22 mouse cellular contexts compared by ENCODE assay signal in genomic region chr5:30636994-30637393, GRCm38 (mm10). TPM values are rescaled to one million over a fixed set of nuclear protein-coding genes. Genes with fewer than 3 reads are reported as not detected.
DNase-seq lines count a peak whose midpoint lies in the region; ATAC-seq lines count a peak whose summit lies in the region.
"Had no signal": no experiment of that assay in that cellular context is flagged by ENCODE, and none has a peak within 500 bp of the region (broad histone marks: within the 10 kb centered on the region; RNA-seq: fewer than 3 reads in every experiment).

No protein-coding gene starts in this region.

- peak; percentile 53 for DNase-seq in adrenal gland, postnatal 10 days
- DNase-seq in adrenal gland, postnatal 25 days = no peak
- no peak for DNase-seq in embryonic facial prominence, embryonic 10.5 days (ENCODE audit: low spot score)
- peak; percentile 61 for DNase-seq in testis, postnatal 10 days (ENCODE audit: low spot score)
- DNase-seq in testis, postnatal 14 days (ENCODE audit: low spot score) = no peak
- DNase-seq in yolk sac, embryonic 10.5 days (ENCODE audit: low spot score) = no peak
- DNase-seq: cerebellum, adult 2 months; cerebellum, postnatal 25 days; gastrocnemius, adult 2 months; gastrocnemius, postnatal 25 days; heart, adult 11 months; heart, postnatal 36 days had no signal

- H3K9ac ChIP-seq in embryonic facial prominence, embryonic 15.5 days = no peak overlapping the region
- H3K9ac ChIP-seq: embryonic facial prominence, embryonic 13.5 days; heart, embryonic 13.5 days; hindbrain, embryonic 12.5 days had no signal

- H3K9me3 ChIP-seq in embryonic facial prominence, embryonic 15.5 days (replicated peaks) = no peaks in the 10 kb centered on the region
- H3K9me3 ChIP-seq in embryonic facial prominence, embryonic 10.5 days = no peaks in the 10 kb centered on the region
- H3K9me3 ChIP-seq: embryonic facial prominence, embryonic 13.5 days; heart, embryonic 13.5 days; hindbrain, embryonic 12.5 days had no signal

- WGBS in embryonic facial prominence, embryonic 15.5 days = 46% methylated on average over 7 of the region's 7 CpGs
- 48% methylated on average over 7 of the region's 7 CpGs for WGBS in embryonic facial prominence, embryonic 10.5 days

- H3K27me3 ChIP-seq in embryonic facial prominence, embryonic 15.5 days = no peaks in the 10 kb centered on the region
- 0 out of 2 replicates have a peak, but pooled peaks cover 10% of the 10 kb centered on the region for H3K27me3 ChIP-seq in embryonic facial prominence, embryonic 10.5 days (replicated peaks; ENCODE audit: low read depth, poor library complexity, severe bottlenecking)

- peak; percentile 47; the same call in 1 of the 2 replicates for ATAC-seq in embryonic facial prominence, embryonic 15.5 days (ENCODE audit: insufficient number of reproducible peaks, low FRiP score, low TSS enrichment, low read depth)
- ATAC-seq in granulocyte monocyte progenitor cell, adult 5-6 weeks (replicated peaks; ENCODE audit: poor library complexity, severe bottlenecking) = 0 out of 2 replicates have a peak, but pooled peaks have one; percentile 15
- ATAC-seq: forebrain, embryonic 14.5 days; hindbrain, embryonic 16.5 days; inflammation-experienced regulatory T-cells, adult 6 months; intestine, postnatal 0 days had no signal

- no peaks in the 10 kb centered on the region for H3K36me3 ChIP-seq in embryonic facial prominence, embryonic 15.5 days
- H3K36me3 ChIP-seq in embryonic facial prominence, embryonic 10.5 days (replicated peaks) = no peaks in the 10 kb centered on the region
- H3K36me3 ChIP-seq: embryonic facial prominence, embryonic 13.5 days; heart, embryonic 13.5 days; hindbrain, embryonic 12.5 days had no signal

- no peak overlapping the region for H3K4me2 ChIP-seq in embryonic facial prominence, embryonic 15.5 days (replicated peaks)
- H3K4me2 ChIP-seq: embryonic facial prominence, embryonic 13.5 days; heart, embryonic 13.5 days; hindbrain, embryonic 12.5 days had no signal

- H3K27ac ChIP-seq in embryonic facial prominence, embryonic 15.5 days (replicated peaks) = no peak overlapping the region
- H3K27ac ChIP-seq in embryonic facial prominence, embryonic 10.5 days (replicated peaks) = no peak overlapping the region
- H3K27ac ChIP-seq: embryonic facial prominence, embryonic 13.5 days; gastrocnemius, adult 2 months; heart, embryonic 13.5 days; hindbrain, embryonic 12.5 days had no signal

- H3K4me3 ChIP-seq in embryonic facial prominence, embryonic 15.5 days (replicated peaks) = no peak overlapping the region
- no peak overlapping the region for H3K4me3 ChIP-seq in embryonic facial prominence, embryonic 10.5 days
- H3K4me3 ChIP-seq: embryonic facial prominence, embryonic 13.5 days; gastrocnemius, adult 2 months; heart, embryonic 13.5 days; hindbrain, embryonic 12.5 days had no signal

- no peaks in the 10 kb centered on the region for H3K4me1 ChIP-seq in embryonic facial prominence, embryonic 15.5 days
- no peaks in the 10 kb centered on the region for H3K4me1 ChIP-seq in embryonic facial prominence, embryonic 10.5 days
- H3K4me1 ChIP-seq: embryonic facial prominence, embryonic 13.5 days; hindbrain, embryonic 12.5 days had no signal

RNA-seq across cellular contexts. Expression of gene Slc35f6, which starts 10.7 kb away (rescaled TPM):
- total RNA-seq in adrenal gland, postnatal 10 days (2021) = 10 to 100 TPM; 30.4 to 34.6 TPM
- 51.4 and 52.6 TPM in 2 replicates for total RNA-seq in adrenal gland, postnatal 25 days (2021)
- polyA plus RNA-seq in embryonic facial prominence, embryonic 15.5 days (2015; fragmentation: Nextera tagmentation; extraction: Ambion mirVana) = 30.2 and 30.3 TPM in 2 replicates
- 24.3 and 24.4 TPM in 2 replicates for polyA plus RNA-seq in embryonic facial prominence, embryonic 10.5 days (2016; fragmentation: Nextera tagmentation; extraction: Ambion mirVana)
- 11.8 and 15.4 TPM in 2 replicates for total RNA-seq in granulocyte monocyte progenitor cell, adult 5-6 weeks (2014; fragmentation: Nextera tagmentation)
- 2.8 and 6.6 TPM in 2 replicates for total RNA-seq in granulocyte monocyte progenitor cell, adult 5-6 weeks (2017)

RNA-seq across cellular contexts. Expression of gene Cenpa, which starts 29.6 kb away (rescaled TPM):
- 10 to 100 TPM; 38.0 to 54.0 TPM for total RNA-seq in adrenal gland, postnatal 10 days (2021)
- total RNA-seq in adrenal gland, postnatal 25 days (2021) = 15.1 and 19.2 TPM in 2 replicates
- polyA plus RNA-seq in embryonic facial prominence, embryonic 15.5 days (2015; fragmentation: Nextera tagmentation; extraction: Ambion mirVana) = 216 and 218 TPM in 2 replicates
- polyA plus RNA-seq in embryonic facial prominence, embryonic 10.5 days (2016; fragmentation: Nextera tagmentation; extraction: Ambion mirVana) = 458 and 467 TPM in 2 replicates
- total RNA-seq in granulocyte monocyte progenitor cell, adult 5-6 weeks (2014; fragmentation: Nextera tagmentation) = 78.6 and 110 TPM in 2 replicates
- 84.8 and 124 TPM in 2 replicates for total RNA-seq in granulocyte monocyte progenitor cell, adult 5-6 weeks (2017)

RNA-seq across cellular contexts. Expression of gene Kcnk3, which starts 49.0 kb away (rescaled TPM):
- 100 to 1,000 TPM; 549 to 558 TPM for total RNA-seq in adrenal gland, postnatal 10 days (2021)
- 1,220 and 1,477 TPM in 2 replicates for total RNA-seq in adrenal gland, postnatal 25 days (2021)
- polyA plus RNA-seq in embryonic facial prominence, embryonic 15.5 days (2015; fragmentation: Nextera tagmentation; extraction: Ambion mirVana) = 0.70 and 1.3 TPM in 2 replicates
- polyA plus RNA-seq in embryonic facial prominence, embryonic 10.5 days (2016; fragmentation: Nextera tagmentation; extraction: Ambion mirVana) = 0.26 and 0.35 TPM in 2 replicates
- total RNA-seq in granulocyte monocyte progenitor cell, adult 5-6 weeks (2014; fragmentation: Nextera tagmentation) = not detected in 2 replicates
- not detected in 2 replicates for total RNA-seq in granulocyte monocyte progenitor cell, adult 5-6 weeks (2017)
- polyA plus RNA-seq: C2C12 had no signal

Comparison
In these comparisons a context has a peak if more than half of its experiments do, and no peak if none do; other contexts are left out.
1. DNase-seq: peak in adrenal gland, postnatal 10 days (single experiment) and testis, postnatal 10 days (single experiment); none in adrenal gland, postnatal 25 days (single experiment), embryonic facial prominence, embryonic 10.5 days (single experiment), testis, postnatal 14 days (single experiment) and yolk sac, embryonic 10.5 days (single experiment).
2. RNA of gene Kcnk3, which starts 49.0 kb away (total RNA-seq): 1,220 to 1,477 TPM in adrenal gland, postnatal 25 days and 549 to 558 TPM in adrenal gland, postnatal 10 days; not detected in granulocyte monocyte progenitor cell, adult 5-6 weeks; every median in the first group is over 100 times any median in the second.